Mouse (Mus musculus) retina, embryonic 14.5 days (tissue): ENCODE results near the gene Atmin.
A peak's percentile ranks its signal among the peaks of the same experiment; 100 is the strongest.

Experiments
- DNase-seq: peaks from one replicate; pipeline ENCODE4 v3.0.0-alpha.2; 2015; ENCODE audit warnings: low spot score

Atmin gene

DNA sequence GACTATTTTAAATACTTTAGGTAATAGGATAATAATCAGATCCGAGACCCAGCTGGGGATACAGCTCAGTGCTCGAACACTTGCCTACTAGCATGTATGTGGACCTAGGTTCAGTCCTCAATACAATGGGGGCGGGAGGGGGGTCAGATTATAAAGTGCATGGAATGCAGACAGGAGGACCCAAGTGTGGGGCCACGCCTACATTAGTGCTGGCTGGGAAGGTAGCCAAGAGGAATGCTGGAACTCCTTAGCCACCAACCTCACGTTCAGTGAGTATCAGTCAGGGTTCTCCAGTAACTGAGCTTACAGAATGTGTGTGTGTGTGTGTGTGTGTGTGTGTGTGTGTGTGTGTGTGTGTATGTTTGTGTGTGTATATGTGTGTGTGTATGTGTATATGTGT, 8.2 kb downstream of the Atmin start:
- DNase-seq: no peak

DNA sequence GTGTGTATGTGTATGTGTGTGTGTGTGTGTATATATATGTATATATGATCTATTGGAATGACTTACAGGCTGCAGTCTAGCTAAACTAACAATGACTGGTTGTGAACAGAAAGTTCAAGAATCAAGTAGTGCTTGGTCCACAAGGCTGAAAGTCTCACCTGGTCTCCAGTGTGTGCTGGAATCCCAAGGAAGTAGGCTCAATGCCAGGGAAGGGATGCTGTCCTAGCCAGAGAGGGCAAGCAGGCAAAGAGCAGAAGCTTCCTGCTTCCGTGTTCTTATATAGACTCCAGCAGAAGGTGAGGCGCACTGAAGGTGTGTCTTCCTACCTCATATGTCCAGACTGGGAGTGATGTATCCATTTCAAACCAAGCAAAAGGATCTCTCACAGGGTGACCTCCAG, 8.6 kb downstream of the Atmin start:
- DNase-seq: no peak

GRCm38 (mm10) chr8:116952428-116952827, 9.2 kb downstream of the Atmin start:
- DNase-seq: no peak

DNA sequence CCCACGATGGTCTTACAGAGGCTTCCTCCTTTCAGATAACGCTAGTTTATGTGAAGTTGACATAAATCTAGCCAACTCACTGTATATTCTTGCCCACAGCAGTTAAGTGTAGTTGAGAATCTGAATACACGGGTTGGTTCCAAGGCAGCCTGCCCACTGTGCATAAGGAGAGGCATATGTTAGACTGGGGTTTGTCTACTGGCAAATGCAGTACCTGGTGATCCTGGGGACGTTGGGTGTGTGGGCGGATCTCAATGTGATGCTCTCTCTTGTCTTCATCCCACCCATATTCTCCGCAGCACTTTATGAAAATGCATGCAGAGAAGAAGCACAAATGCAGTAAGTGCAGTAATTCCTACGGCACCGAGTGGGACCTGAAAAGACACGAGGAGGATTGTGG, 11.2 kb downstream of the Atmin start:
- no peak for DNase-seq

GRCm38 (mm10) chr8:116969531-116969930, 26.3 kb downstream of the Atmin start:
- no peak for DNase-seq

- no peak for DNase-seq
Observed at GRCm38 (mm10) chr8:116975066-116975465, 31.9 kb downstream of the Atmin start.

GRCm38 (mm10) chr8:116975606-116976005, 32.4 kb downstream of the Atmin start:
- peak; percentile 26 for DNase-seq

GRCm38 (mm10) chr8:116978052-116978451, 34.9 kb downstream of the Atmin start:
- no peak for DNase-seq

- peak; percentile 100 for DNase-seq
Observed at GRCm38 (mm10) chr8:116978631-116979256, 35.6 kb downstream of the Atmin start, which contains the start of gene 1700030J22Rik. 1700030J22Rik (minus strand) TSS chr8:116978959.

- peak; percentile 91 for DNase-seq
Observed at GRCm38 (mm10) chr8:116980117-116980516, 36.9 kb downstream of the Atmin start.

DNA sequence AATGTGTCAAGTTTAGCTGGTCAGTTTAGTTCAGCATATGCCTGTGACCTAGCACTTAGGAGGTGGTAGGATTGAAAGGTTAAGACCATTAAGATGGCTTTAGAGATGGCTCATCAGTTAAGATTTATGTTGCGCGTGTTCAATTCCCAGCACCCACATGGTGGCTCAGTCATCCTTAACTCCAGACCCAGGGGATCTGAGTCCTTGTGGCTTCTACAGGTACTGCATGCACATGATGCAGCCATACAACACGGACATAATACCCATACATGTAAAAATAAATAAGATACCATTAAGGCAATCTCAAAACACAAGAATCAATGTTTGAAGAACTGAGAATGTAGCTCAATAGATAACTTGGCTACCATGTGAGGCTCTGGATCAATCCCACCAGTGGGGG, 46.6 kb downstream of the Atmin start:
- DNase-seq: peak; percentile 13

- DNase-seq: no peak
Observed at GRCm38 (mm10) chr8:116991241-116991640, 48.0 kb downstream of the Atmin start.

DNA sequence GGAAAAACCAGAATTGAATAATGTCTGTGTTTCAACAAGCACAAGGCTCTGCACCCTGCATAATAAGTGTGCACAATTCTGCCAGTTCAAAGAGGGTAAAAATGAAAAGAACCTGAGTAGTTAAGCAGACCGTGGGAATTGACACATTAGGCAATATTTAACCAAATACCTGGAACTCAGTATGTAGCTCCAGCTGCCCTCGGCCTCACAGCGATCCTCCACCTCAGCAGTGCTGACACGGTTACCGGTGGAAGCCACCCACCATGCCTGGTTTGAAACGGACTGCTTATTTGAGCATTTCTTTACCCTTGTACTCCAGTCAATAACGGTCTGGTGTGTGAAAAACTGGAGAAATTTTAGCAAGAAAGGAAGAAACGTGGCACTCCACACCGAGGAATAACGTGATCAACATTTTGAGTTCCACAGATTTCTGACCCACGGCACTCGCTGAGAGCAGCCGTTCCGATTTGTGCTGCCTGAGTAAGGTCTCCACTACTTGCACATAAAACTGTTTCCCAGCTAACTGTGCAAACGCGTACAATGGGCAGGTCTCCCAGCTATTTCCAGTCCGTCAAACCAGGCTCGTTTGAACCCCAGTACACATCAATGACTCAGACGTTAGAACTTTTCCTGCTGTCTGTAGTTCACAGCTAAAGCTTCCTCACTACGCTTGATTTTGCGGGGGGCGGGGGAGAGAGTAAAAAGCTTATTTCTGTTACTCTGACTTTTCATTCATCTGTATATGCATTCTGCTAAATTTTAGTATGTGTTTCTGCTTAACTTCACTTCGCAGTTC, 49.2 kb downstream of the Atmin start:
- DNase-seq: peak; percentile 22

GRCm38 (mm10) chr8:116993095-116993867, 50.1 kb downstream of the Atmin start, which contains the start of gene Gcsh:
Gcsh (minus strand) TSS chr8:116993537.
- peak; percentile 99 for DNase-seq

GRCm38 (mm10) chr8:116994016-116994716, 51.0 kb downstream of the Atmin start:
- DNase-seq: no peak
